Mouse (Mus musculus): Measurements from ENCODE around the gene Dynlt1a.
"Not testable (repeated sequence)": the region's sequence is repeated elsewhere in the genome, so short reads cannot be mapped to it uniquely, and the experiment has no call there.

GRCm38 (mm10) chr17:6286169-6286568 lies 31.1 kb downstream of the Dynlt1a start:
- not testable (repeated sequence) for TF ChIP-seq CTCF (IDR thresholded peaks at IDR 0.05; ENCODE audit: low read depth, low read length); EP300 (IDR thresholded peaks at IDR 0.05; ENCODE audit: insufficient read depth, low read depth, low read length)
